Mouse (Mus musculus) layer of hippocampus, adult 9-11 months (tissue): ENCODE results near the gene Kank2.
"Not testable (repeated sequence)": the region's sequence is repeated elsewhere in the genome, so short reads cannot be mapped to it uniquely, and the experiment has no call there.

Experiments used
- DNase-seq: peaks from one replicate; pipeline ENCODE4 v3.0.0; 2022

The Kank2 gene

DNA sequence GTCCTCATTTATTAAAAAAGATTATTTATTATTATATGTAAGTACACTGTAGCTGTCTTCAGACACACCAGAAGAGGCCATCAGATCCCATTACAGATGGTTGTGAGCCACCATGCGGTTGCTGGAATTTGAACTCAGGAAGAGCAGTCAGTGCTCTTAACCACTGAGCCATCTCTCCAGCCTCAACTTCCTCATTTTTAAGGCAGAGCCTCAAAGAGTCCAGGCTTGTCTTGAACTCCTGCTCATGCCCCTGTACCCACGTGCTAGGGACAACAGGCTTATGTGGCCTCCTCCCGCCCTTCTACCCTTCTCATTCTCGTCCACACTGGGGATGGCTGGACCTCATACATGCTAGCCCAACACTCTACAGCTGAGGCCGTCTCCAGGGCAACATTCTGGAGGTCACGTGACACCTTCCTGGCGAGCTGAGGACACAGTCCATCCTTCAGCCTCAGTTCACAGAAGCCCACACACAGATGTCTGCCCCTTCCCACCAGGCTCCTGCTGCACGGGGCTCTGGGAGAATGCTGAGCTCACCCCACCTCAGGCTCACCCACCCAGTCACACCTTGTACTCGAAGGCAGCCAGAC is 18.3 kb upstream of the Kank2 start:
- DNase-seq, result no peak

DNA sequence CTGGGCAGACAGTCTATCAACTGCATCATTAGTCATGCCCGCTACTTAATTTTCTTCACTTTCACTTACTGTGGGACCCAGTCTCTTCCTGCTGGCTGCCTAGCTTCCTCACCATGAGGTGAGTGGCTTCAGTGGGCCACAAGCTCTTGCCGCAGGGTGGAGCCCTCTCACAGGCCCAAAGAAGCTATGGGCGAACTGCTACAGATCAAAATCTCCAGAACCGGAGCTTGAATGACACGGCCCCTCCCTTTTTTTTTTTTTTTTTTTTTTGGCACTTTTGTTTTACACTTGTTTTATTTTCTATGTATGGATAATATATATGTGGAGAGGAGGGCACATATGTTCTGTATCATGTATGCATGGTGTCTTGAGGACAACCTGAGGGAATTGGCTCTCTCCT is 12.6 kb upstream of the Kank2 start:
- DNase-seq, result no peak

DNA sequence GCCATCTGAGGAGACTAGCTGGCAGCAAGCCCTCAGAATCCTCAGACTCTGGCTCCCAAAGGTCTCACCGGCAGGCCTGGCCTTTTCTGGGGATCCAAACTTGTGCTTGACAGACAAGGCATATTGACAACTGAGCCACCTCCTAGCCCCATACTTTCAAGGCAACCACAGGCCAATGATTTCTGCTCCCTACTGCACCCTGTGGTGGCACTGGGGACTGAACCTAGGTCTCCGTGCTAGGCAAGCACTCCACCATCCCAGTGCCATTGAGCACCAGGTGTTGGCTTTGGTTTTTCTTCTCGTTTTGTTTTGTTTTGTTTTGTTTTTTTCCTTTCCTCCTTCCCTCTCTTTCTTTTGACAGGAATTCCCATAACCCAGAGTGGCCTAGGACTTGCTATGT is 10.0 kb upstream of the Kank2 start:
- no peak for DNase-seq

DNA sequence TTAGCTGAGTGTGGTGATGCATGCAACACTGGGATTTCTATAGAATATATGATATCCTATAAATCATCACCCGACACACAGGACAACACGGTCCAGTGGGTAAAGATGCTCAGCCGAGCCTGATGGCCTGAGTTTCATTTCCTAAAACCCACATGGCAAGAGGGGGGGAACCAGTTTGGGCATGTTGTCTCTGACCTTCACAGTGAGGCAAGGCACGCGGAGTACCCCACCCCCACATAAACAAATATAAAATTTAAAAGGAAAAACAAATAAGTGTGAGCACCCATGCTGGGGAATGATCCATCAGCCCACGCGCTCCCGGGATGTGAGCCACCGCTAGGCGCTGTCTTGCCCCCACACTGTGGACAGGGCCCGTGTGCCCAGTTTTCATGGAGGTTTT is 8.4 kb upstream of the Kank2 start:
- DNase-seq, result no peak

DNA sequence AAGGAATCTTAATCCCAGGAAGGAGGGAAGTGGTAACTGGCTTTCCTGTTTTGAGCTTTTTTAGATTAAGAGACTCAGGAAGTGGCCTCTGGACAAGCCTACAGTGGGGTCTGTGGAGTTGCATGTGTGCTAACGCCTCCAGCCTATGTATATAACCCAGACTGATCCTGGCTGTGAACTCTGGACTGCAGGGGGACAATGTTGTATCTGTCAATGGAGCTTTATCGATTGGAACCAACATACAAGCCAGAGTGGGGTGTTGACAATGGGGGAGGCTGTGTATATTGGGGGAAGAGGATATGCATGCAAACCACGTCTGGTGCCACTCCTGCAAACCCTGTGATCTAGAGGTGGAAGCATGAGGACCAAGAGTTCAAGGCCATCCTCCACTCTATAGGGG is 7.8 kb upstream of the Kank2 start:
- no peak for DNase-seq

DNA sequence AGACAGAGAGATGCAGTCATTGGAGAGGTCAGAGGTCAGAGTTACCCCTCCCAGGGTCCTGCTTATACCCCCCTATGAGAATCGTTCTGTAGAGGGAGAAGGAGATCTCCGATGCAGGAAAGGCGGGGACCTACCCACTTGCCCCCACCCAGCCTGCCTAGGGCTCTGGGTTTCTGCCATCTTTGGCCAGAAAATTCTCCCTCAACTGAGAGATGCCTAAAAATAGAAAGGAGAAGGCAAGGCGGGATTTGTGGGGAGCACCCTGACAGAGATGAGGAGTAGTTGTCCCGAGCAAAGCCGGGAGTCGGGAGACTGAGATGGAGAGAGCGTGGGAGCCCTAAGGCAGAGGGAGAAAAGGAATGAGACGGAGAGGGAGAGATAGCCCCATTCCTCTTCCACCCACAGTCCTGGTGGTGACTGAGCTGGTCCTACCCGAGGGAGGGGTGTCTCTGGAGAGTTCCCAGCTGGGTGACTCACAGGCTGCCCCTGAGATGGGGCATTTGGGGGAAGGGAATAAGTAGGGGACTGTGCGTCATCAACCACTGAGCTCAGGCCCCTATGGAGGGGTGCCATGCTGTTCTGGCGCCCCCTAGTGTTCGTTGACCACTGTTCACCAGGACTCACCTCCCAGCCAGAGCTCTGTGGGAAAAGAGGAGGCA is 5.6 kb upstream of the Kank2 start:
- peak; percentile 76 for DNase-seq

DNA sequence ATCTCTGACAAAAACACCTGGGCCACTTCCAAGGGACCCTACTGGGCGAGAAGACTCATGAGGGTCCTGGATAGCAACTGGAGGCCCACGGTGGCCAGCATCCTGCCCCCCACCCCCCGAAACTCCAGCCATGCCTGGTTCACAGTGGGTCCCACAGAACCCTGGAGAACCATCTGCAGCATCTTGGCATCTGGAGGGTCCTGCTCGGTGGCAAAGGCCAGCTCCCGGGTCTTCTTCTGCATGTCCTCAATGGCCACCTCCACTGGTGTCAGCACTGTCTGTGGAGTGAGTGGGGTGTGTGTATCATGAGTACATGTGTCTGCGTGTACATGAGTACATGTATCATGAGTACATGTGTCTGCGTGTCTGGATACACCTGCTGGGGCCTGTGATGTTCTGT is 3.0 kb upstream of the Kank2 start:
- no peak for DNase-seq

DNA sequence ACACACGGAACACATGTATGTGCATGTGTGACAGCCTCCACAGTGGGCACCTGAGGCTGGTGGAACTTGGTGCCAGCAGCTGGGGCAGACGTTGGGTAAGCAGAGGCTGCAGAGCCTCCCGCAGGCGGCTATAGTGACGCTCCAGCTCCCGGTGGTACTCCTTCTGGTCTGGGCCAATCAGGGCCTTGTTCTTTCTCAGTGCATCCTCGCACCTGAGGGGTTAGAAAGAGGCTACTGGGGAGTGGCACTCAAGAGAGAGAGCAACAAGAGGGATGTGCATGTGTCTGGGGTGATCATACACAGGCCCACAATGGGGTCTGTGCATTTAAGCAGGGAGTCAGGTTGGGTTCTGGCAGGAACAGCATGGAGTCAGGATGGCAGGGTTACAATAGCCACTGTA is 2.6 kb upstream of the Kank2 start:
- DNase-seq, result no peak

DNA sequence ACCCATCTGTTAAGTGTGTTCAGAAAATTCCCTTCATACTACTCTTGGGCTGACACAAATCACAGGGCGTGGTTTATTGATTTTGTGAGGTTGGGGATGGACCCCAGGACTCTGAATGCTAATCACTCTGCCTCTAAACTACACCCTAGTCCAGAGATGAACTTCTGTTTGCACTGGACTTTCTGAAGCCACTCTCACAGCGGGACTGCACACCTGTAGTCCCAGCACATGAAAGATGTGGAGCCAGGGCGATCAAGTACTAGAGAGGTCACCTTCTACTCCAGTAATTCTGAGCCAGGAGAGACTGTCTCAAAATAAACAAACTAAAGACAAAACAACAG is 436 bp upstream of the Kank2 start:
- no peak for DNase-seq

DNA sequence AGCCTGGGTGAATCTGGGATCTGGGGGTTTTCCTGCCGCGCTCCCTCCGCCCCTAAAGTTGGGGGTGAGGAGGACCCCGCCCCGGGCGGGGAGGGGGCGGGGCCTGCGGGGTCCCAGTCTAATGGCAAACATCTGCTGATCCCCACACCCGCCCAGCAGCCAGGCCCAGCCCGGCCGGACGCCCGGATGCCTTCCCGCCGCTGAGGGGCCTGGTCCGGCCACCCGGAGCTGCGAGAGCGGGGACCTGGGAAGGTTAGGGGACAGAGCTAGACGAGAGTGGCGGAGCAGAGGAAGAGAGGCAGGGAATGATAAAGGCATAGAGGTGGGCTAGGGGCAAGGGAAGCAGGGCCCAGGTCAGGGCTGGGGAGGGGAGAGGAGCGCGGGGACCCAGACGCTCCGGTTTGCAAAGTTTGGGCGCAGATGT is 611 bp downstream of the Kank2 start:
- DNase-seq, result no peak

DNA sequence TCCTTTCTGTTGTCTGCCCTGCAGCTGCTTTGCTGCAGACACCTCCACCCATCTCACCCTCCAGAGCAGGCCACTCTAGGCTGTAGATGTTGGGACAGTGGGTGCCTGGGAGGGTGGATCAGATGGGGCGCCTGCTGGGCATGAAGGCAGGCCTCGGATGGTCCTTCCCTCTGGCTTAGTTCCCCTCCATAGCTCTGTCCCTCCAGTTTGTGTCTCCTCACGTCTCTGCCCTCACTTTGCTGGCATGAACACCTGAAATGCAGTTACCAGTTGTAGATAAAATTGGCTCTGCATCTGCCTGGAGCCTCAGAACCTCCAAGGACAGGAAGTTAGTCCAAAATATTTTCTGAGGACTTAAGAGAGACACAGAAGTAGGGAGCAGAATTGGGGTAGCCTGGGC is 1.6 kb downstream of the Kank2 start:
- no peak for DNase-seq

DNA sequence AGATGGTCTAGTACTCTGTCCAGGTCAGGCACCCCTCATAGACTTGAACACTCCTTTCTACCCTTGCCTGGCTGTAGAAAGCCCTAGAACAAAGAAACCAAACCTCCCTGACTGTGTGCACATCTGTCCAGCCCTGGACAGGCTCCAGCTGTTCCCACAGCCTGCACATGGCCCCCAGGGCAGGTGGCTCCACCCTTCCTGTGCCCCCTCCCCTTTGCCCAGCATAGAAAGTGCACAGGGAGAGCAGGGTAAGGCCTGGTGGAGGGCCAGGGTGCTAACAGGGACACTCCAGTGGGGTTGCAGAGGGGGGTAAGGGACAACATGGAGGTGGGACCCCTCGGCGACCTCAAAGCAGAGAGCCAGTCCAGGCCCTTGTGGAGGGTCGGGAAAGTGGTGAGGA is 2.3 kb downstream of the Kank2 start:
- DNase-seq, result no peak

DNA sequence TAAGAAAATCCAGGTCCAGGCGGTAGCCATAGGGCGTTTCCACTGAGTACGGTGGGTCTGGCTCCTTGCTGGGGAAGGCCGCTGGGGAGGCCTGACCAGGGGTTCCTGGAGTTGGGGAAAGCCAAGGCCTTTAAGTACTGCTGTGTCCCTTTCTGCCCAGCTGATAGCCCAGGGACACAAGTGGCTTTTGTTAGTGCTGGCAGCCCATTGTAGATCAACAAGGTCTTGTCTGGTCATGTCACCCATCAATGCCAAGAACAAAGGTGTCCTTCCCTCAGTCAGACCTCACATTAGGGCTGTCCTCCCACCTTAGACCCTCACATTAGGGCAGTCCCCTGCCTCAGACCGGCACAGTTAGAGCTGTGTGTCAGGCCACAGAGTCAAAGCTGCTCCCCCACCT is 3.0 kb downstream of the Kank2 start:
- no peak for DNase-seq

DNA sequence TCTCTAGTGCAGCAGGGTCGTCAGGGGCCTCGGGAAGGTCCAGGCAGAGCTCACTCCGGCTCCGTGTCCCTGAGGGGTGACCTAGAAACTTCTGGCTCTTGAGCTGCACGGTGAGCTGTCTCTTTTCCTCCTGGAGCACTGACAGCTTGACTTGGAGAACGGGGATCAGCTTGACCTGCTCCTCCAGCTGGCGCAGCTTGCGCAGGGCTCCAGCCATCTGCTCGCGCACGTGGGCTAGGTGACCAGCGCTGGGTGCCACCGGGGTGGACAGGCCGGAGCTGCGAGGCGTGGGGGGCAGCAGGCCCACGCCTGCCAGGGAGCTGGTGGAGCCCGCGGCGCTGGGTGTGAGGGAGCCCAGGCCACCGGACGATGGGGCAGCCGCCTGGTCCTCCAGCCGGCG is 3.6 kb downstream of the Kank2 start:
- no peak for DNase-seq

DNA sequence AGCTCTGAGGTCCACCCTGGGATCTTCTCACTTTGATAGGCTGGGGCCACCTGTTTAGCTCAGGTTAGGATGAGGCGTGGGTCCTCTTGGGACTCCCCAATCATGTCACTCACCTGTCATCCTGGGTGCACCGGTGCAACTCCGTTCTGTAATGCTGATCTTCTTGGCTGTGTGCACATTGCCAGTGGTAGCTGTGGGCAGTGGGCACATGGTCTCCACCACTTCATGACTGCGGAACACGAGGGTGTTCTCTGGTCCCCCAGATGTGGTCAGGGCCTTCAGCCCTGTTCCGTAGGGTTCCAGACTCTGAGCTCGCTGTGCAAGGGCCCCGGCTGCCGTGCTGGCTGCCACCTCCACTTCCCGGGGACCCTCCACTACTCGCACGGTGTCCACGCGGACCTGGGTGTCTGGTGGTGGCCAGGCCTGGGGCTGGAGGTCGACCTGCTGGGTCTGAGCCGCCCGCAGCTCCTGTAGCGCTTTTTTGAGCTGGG is 4.2 kb downstream of the Kank2 start:
- DNase-seq, result no peak

DNA sequence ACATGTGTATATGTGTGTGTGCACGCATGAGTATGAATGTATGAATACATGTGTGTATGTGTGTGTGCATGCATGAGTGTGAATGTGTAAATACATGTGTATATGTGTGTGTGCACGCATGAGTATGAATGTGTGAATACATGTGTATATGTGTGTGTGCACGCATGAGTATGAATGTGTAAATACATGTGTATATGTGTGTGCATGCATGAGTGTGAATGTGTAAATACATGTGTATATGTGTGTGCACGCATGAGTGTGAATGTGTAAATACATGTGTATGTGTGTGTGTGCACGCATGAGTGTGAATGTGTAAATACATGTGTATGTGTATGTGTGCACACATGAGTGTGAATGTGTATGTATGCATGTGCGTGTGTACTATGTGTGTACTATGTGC is 5.0 kb downstream of the Kank2 start:
- not testable (repeated sequence) for DNase-seq

DNA sequence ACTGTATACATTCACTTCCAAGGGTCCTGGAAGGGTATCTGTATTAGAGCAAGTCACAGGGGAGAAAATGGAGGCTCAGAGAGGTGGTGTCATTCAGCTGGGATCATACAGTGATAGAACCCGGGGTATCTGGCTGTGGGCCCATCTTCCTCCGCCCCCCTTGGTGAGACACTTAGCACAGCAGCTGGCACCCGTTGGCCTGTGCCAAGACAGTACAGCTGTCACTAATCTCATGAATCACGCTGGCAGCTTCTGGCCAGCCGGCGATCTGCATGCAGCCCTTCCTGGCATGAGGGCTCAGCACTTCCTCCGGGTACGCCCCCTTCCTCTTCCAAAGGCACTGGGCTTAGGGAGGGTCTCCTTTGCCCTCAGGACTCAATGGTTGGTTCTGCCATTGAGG is 5.9 kb downstream of the Kank2 start:
- peak; percentile 88 for DNase-seq

DNA sequence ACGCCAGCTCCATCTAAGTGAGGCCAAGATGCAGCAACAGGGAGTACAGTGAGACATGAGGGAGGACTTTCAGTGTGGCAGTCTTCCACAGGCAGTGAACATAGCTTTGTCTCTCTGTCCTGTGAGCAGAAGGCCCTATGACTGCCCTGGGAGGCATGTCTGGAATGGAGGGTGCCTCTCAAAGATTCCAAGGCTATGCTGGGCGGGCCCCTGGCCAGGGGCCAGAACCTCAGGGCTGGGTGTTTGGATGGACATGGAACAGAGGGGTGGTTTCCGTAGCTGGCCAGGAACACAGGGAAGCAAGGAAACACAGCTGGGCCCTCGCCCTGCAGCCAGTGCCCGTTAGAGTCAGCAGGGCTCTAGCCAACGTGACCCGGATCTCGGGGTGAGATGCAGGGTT is 6.7 kb downstream of the Kank2 start:
- no peak for DNase-seq

DNA sequence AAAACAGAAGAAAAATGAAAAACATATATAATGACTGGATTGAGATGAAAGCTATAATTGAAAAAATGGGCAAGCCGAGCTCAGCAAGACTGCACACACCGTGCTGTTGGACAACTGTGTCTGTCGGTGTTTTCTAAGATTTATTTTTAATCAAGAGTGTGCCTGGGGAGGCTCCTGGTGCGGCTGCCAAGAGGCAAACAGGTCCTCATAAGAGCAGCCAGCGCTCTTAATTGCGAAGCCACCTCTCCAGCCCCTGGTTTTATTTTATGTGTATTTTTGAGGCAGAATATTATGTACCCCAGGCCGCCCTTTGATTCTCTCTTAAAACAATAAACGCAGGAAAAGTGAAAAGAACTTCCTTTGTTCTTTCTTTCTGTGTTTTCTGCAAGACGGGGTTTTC is 10.3 kb downstream of the Kank2 start:
- no peak for DNase-seq

DNA sequence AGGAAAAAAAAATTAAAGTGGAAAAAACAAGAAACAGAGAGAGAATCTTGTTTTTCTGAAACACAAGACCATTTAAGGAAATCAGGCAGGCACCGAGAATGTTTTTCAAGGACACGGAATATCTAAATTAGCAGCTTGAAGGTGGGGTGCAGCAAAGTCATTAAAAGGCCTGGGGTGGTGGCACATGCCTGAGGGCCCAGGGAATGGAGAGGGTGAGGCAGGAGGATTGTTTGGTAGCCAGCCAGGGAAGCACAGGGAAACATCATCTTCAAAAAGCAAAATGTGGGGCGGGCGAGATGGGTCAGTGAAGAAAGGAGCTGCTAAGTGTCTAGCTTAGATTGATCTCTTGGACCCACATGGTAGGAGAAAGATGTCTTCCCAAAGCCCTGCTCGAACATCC is 10.9 kb downstream of the Kank2 start:
- no peak for DNase-seq

DNA sequence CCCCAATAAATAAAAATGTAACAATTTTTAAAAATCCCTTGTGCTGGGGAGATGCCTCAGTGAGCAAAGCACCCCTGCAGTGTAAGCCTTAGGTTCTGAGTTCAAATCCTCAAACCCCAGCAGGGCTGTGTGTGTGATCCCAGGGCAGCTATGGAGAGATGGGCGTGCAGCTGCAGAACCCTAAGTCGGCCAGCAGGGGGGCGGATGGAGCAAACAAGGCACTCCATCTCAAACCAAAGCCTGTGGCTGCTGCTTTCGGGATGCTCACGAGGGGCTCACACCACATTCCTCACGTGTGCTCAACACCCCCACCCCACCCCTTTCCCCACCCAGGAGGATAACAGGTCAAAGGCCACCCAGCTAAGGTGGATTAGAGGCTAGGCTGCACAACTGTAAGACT is 11.6 kb downstream of the Kank2 start:
- peak; percentile 40 for DNase-seq

DNA sequence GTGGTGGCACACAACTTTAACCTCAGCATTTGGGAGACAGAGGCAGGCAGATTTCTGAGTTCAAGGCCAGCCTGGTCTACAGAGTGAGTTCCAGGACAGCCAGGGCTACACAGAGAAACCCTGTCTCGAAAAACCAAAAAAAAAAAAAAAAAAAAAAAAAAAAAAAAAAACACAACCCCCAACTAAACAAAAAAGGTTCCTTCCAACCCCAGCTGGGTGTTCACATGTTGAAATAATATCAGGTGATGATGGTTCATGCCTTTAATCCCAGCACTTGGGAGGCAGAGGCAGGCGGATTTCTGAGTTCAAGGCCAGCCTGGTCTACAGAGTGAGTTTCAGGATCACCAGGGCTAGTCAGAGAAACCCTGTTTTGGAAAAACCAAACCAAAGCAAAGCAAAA is 12.2 kb downstream of the Kank2 start:
- DNase-seq, result not testable (repeated sequence)

DNA sequence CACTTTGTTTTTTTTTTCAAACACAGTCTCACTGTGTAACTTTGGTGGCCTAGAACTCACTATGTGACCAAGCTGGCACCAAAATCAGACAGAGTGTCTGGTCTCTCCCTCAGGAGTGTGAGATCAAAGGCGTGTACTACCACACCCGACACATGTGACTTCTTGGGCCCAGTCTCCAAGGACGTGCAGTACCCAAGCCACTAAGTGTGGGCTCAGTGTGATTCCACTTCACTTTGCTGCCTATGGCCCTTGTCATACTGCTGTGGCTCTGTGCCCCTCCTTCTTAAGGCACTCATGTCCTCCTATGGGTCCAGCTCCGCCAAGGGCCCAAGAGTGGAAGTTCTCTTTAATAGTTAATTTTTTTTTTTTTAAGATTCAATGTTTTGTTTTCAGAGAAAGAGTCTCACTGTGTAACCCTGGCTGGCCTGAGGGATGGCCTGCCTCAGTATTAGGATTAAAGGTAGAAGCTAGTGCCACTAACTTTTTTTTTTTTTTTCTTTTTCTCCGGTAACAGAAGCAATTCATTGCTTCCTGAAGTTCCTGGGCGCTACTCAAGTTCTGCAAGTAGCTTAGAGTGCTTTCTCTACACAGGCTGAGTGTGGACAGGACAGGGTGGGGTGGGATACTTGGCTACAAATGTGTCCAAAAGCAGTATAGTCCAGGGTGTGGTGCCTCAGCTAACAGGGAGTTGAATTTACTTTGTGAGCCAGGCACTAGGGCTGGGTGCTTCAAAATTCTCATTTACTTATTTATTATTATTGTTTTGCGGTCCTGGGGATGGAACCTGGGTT is 13.8 kb downstream of the Kank2 start:
- no peak for DNase-seq

DNA sequence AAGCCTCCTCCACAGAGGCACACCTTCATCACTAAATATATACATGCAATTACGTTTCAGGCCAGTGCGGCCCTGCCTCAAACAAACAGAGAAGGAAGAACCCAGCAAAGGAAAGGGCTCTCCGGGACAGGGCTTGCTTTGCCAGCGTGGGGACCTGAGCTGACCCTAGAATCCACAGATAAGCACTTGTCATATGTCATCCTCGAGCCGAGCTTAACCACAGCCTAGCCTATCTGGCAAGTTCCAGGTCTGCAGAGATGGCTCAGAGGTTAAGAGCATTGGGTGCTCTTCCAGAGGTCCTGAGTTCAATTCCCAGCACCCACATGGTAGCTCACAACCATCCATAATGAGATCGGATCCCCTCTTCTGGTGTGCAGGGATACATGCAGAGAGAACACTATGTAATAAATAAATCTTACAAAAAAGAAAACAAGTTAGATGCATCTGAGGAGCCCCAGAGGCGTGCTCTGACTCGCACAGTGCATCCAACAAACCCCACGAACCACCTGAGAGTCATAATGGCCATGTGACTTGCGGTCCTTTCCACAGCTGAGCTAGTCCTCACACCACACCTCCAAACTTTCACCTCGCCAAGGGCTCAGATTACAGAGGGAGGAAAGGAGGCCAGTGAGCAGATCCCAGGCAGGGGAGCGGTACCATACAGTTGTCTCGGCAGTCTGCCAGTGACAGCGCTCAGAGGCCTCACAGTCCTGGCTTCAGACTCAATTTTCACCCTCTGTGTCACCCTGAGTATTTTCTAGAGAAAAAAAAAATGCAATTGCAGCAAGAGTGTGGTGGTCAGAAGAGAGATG is 16.7 kb downstream of the Kank2 start:
- no peak for DNase-seq
